Mouse (Mus musculus): Measurements from ENCODE around the gene Rbm8a2. TPM values are rescaled to one million over a fixed set of nuclear protein-coding genes. Genes with fewer than 3 reads are reported as not detected.

Rbm8a2 gene
- polyA plus RNA-seq (2015; fragmentation: Illumina TruSeq; extraction: RNeasy Lipid Tissue Mini Kit (QIAGEN cat#74804); ENCODE audit: insufficient read depth, low replicate concordance): 0.23 TPM

DNA sequence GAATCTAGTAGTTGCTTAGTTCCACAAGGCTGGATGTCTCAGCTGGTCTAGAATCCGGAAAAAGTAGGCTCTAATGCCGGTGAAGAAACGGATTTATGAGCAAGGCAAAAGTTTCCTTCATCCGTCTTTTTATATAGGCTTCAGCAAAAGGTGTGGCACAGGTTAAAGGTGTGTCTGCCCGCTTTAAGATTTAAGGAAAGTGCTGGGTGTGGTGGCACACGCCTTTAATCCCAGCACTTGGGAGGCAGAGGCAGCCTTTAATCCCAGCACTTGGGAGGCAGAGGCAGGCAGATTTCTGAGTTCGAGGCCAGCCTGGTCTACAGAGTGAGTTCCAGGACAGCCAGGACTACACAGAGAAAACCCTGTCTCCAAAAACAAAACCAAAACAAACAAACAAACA lies at the start of gene Rbm8a2:
Rbm8a2 (minus strand) TSS at position 101 of the 400 bp plus-strand sequence.

Other genes starting within 250 kb of the Rbm8a2 start
- gene Exo1, start 98.5 kb downstream of the Rbm8a2 start, polyA plus RNA-seq (2015; fragmentation: Illumina TruSeq; extraction: RNeasy Lipid Tissue Mini Kit (QIAGEN cat#74804); ENCODE audit: insufficient read depth, low replicate concordance): 7.3 TPM
- not detected for gene Gm38100, start 58.8 kb downstream of the Rbm8a2 start, polyA plus RNA-seq (2015; fragmentation: Illumina TruSeq; extraction: RNeasy Lipid Tissue Mini Kit (QIAGEN cat#74804); ENCODE audit: insufficient read depth, low replicate concordance)